Mouse (Mus musculus): ENCODE data around the gene Slc12a4.

GRCm38 (mm10) chr8:105988546-105988945 is 22.6 kb upstream of the Slc12a4 start:
- TF ChIP-seq CTCF (IDR thresholded peaks at IDR 0.05; ENCODE audit: extremely low read depth, insufficient read length, insufficient replicate concordance, low read depth, low read length) (no peak), POLR2A (IDR thresholded peaks at IDR 0.05; ENCODE audit: low read depth, low read length) (no peak)

Measured in small intestine, adult 2 months (tissue).